Mouse (Mus musculus) C2C12 (cell line): ENCODE data around the gene Mecom.

ENCODE experiments used
- CEBPB ChIP-seq: IDR thresholded peaks from one replicate; pipeline ENCODE4 v1.6.1; 2011; ENCODE audit warnings: low read depth, mild to moderate bottlenecking, control low read depth, moderate library complexity
- CTCF ChIP-seq: IDR thresholded peaks from one replicate; pipeline ENCODE4 v1.5.1; 2011; ENCODE audit not compliant: control insufficient read depth, insufficient read depth, insufficient read length
- FOSL1 ChIP-seq: IDR thresholded peaks from one replicate; pipeline ENCODE4 v1.8.0; 2011; ENCODE audit warnings: mild to moderate bottlenecking, low read length; ENCODE audit not compliant: poor library complexity, insufficient read depth, severe bottlenecking
- MAX ChIP-seq: IDR thresholded peaks from one replicate; pipeline ENCODE4 v1.6.1; 2011; ENCODE audit warnings: mild to moderate bottlenecking, control low read depth

DNA sequence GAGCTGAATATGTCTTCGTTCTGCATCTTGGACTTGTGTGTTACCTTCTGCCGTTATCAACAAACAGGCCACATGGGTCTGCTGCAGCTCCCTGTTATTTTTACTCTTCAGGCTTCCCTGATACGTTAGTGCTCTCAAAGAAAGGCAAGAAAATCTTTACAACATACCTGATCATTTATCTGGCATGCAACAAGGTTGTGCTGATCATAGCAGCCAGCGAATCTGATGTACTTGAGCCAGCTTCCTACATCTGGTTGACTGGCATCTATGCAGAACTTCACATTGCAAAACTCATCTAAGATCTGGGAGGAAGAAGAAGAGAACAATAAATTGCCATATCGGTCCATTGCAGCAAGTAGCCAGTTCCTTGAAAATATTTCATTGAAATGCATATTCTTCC, 538.2 kb downstream of the Mecom start:
- TF ChIP-seq CTCF (no peak), CEBPB (no peak), FOSL1 (no peak), MAX (no peak)
